ENCODE assay signal across 8 mouse cellular contexts in genomic region chr5:23598491-23598890, GRCm38 (mm10).
DNase-seq lines count a peak whose midpoint lies in the region; ATAC-seq lines count a peak whose summit lies in the region.

No protein-coding gene starts in this region.

- ATAC-seq in stomach, embryonic 16.5 days (ENCODE audit: insufficient read depth, low FRiP score): no peak
- no peak for ATAC-seq in midbrain, embryonic 14.5 days (ENCODE audit: low FRiP score, low TSS enrichment)

- peaks cover 8% of the 10 kb centered on the region for H3K4me1 ChIP-seq in stomach, embryonic 16.5 days (ENCODE audit: control insufficient read depth, insufficient read depth, low read length)
- H3K4me1 ChIP-seq in midbrain, embryonic 14.5 days (ENCODE audit: control insufficient read depth, insufficient read depth, low read length): no peaks in the 10 kb centered on the region

- H3K4me2 ChIP-seq in stomach, embryonic 16.5 days (ENCODE audit: low read depth, low read length): no peak overlapping the region
- no peak overlapping the region for H3K4me2 ChIP-seq in midbrain, embryonic 14.5 days (ENCODE audit: low read length)

- H3K36me3 ChIP-seq in stomach, embryonic 16.5 days (ENCODE audit: control insufficient read depth, insufficient read depth, low read length): no peaks in the 10 kb centered on the region
- H3K36me3 ChIP-seq in midbrain, embryonic 14.5 days (ENCODE audit: control insufficient read depth, insufficient read depth, low read length): 0 out of 2 replicates have a peak, but pooled peaks cover 2% of the 10 kb centered on the region

- DNase-seq in ovary, adult 18-20 months (ENCODE audit: low spot score): peak; percentile 25
- no peak for DNase-seq in ovary, postnatal 14 days (ENCODE audit: low spot score)
- peak; percentile 46 for DNase-seq in gastrocnemius, postnatal 25 days
- peak; percentile 51 for DNase-seq in kidney, adult 9 months
- no peak for DNase-seq in midbrain, embryonic 14.5 days
- no peak for DNase-seq in c-Kit-positive CD71-positive TER-119-positive erythroid progenitor cells, embryonic 14.5 days (ENCODE audit: low spot score)
- DNase-seq in thymus, postnatal 0 days (ENCODE audit: low spot score): no peak

- no peak overlapping the region for H3K4me3 ChIP-seq in stomach, embryonic 16.5 days (replicated peaks; ENCODE audit: low read length)
- H3K4me3 ChIP-seq in midbrain, embryonic 14.5 days (replicated peaks; ENCODE audit: low read depth, low read length): no peak overlapping the region

- peak overlapping the region; percentile 46; the same call in 1 of the 2 replicates for H3K27ac ChIP-seq in stomach, embryonic 16.5 days (ENCODE audit: low read length)
- H3K27ac ChIP-seq in midbrain, embryonic 14.5 days (replicated peaks; ENCODE audit: low read depth, low read length): no peak overlapping the region

- no peaks in the 10 kb centered on the region for H3K9me3 ChIP-seq in stomach, embryonic 16.5 days (replicated peaks; ENCODE audit: control insufficient read depth, low read length)
- no peaks in the 10 kb centered on the region for H3K9me3 ChIP-seq in midbrain, embryonic 14.5 days (ENCODE audit: control insufficient read depth, low read length)

- H3K9ac ChIP-seq in stomach, embryonic 16.5 days (ENCODE audit: low read length): peak overlapping the region; percentile 26; the same call in 1 of the 2 replicates
- no peak overlapping the region for H3K9ac ChIP-seq in midbrain, embryonic 14.5 days (replicated peaks; ENCODE audit: low read length)

- no peaks in the 10 kb centered on the region for H3K27me3 ChIP-seq in stomach, embryonic 16.5 days (ENCODE audit: control insufficient read depth, insufficient read depth, low read length)
- no peaks in the 10 kb centered on the region for H3K27me3 ChIP-seq in midbrain, embryonic 14.5 days (ENCODE audit: control insufficient read depth, insufficient read depth, low read length)

- WGBS in stomach, embryonic 16.5 days: 61% methylated on average over 12 of the region's 12 CpGs
- WGBS in midbrain, embryonic 14.5 days: 82% methylated on average over 12 of the region's 12 CpGs

Comparison
In these comparisons a context has a peak if more than half of its experiments do, and no peak if none do; other contexts are left out.
1. DNase-seq: peak in ovary, adult 18-20 months (single experiment), gastrocnemius, postnatal 25 days (single experiment) and kidney, adult 9 months (single experiment); none in ovary, postnatal 14 days (single experiment), midbrain, embryonic 14.5 days (single experiment), c-Kit-positive CD71-positive TER-119-positive erythroid progenitor cells, embryonic 14.5 days (single experiment) and thymus, postnatal 0 days (single experiment).